Mouse (Mus musculus): ENCODE measurements around the gene 2310050C09Rik. TPM values are rescaled to one million over a fixed set of nuclear protein-coding genes. Genes with fewer than 3 reads are reported as not detected.
A peak's percentile ranks its signal among the peaks of the same experiment; 100 is the strongest.

2310050C09Rik gene
- polyA plus RNA-seq (2014; fragmentation: Nextera tagmentation; extraction: Ambion mirVana): not detected in 2 replicates

DNA sequence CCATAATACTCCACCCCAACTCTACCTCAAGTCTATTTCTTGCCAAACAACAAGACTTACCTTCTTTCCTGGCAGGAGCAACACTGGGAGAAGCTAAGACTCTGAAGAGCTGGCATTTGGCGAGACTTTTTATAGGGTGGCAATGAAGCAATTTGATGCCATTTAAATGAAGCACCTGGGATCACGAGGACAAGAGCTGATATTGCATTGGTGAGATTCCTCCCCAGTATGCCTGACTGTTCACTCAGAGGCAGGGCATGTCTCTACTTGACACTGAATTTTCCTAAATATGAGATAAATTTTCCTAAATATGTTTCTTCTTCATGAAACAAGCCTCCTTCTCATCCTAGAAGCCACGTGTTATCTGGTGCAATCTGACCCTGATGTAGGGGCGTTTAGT lies at the start of gene 2310050C09Rik:
Gene 2310050C09Rik, minus strand, starts transcription at position 101 of the 400 bp plus-strand sequence.
- Histone ChIP-seq H3K27ac (ENCODE audit: low read depth, low read length) (no peak within 1 kb of the TSS), H3K4me1 (ENCODE audit: control insufficient read depth, insufficient read depth, low read length) (no peaks in the 10 kb centered on the region), H3K36me3 (ENCODE audit: control insufficient read depth, insufficient read depth, low read length) (no peaks in the 10 kb centered on the region), H3K9ac (ENCODE audit: low read length) (no peak within 1 kb of the TSS), H3K4me3 (ENCODE audit: low read depth, low read length) (no peak within 1 kb of the TSS), H3K4me2 (ENCODE audit: low read length) (no peak within 1 kb of the TSS), H3K27me3 (replicated peaks; ENCODE audit: control insufficient read depth, insufficient read depth, low read length) (no peaks in the 10 kb centered on the region), H3K9me3 (replicated peaks; ENCODE audit: control insufficient read depth, low read length) (no peaks in the 10 kb centered on the region)
- WGBS: 85% methylated on average over 4 of the region's 4 CpGs
- ATAC-seq (no peak), DNase-seq (ENCODE audit: low spot score) (no peak)

DNA sequence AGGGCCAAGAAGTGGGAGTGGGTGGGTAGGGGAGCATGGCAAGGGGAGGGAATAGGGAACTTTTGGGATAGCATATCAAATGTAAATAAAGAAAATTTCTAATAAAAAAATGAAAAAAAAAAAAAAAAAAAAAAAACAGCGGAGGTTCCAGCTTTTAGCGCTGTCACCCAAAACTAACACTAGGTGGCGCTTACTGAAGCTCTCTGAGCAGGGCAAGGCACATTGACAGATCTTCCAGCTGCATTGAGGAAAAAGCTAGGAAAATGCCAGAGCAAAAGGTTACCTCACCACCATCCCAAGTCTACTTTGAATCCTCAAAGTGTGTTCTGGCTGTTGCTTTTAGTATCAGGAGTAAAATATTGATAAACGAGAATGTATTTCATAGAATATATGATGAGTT lies 37.6 kb upstream of the 2310050C09Rik start:
- H3K36me3 ChIP-seq (ENCODE audit: control insufficient read depth, insufficient read depth, low read length): no peaks in the 10 kb centered on the region
- H3K4me3 ChIP-seq (ENCODE audit: low read depth, low read length): no peak overlapping the region
- ATAC-seq (0 out of 2 replicates have a peak, but pooled peaks have one; percentile 54), DNase-seq (ENCODE audit: low spot score) (peak; percentile 74)
- H3K4me2 ChIP-seq (ENCODE audit: low read length): no peak overlapping the region
- H3K27me3 ChIP-seq (replicated peaks; ENCODE audit: control insufficient read depth, insufficient read depth, low read length): no peaks in the 10 kb centered on the region
- H3K27ac ChIP-seq (ENCODE audit: low read depth, low read length): no peak overlapping the region
- no peaks in the 10 kb centered on the region for H3K9me3 ChIP-seq (replicated peaks; ENCODE audit: control insufficient read depth, low read length)
- H3K4me1 ChIP-seq (ENCODE audit: control insufficient read depth, insufficient read depth, low read length): no peaks in the 10 kb centered on the region
- 33% methylated on average over 4 of the region's 4 CpGs for WGBS
- H3K9ac ChIP-seq (ENCODE audit: low read length): no peak overlapping the region

DNA sequence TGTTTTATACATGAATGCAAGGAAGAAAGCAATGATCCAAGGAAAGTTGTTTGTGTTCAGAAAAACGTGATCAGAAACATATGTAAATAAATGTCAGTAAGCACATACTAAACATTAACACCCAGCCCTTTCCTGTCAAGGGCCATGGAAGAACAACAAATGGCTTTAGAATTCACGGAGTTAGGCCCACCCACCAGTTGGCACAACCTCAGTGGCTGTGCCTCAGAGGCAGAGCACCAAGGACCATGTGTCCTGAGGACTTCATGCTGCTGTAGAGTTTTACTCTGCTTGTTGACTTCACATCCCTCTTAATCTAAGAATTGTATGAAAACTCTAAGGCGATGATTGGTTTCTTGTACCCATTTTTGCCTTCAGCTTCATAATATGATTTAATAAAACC lies 35.2 kb upstream of the 2310050C09Rik start:
- no peaks in the 10 kb centered on the region for H3K9me3 ChIP-seq (replicated peaks; ENCODE audit: control insufficient read depth, low read length)
- DNase-seq (ENCODE audit: low spot score) (peak; percentile 1), ATAC-seq (no peak)
- no peak overlapping the region for H3K4me2 ChIP-seq (ENCODE audit: low read length)
- no peak overlapping the region for H3K27ac ChIP-seq (ENCODE audit: low read depth, low read length)
- H3K36me3 ChIP-seq (ENCODE audit: control insufficient read depth, insufficient read depth, low read length): no peaks in the 10 kb centered on the region
- 54% methylated on average over 3 of the region's 3 CpGs for WGBS
- H3K27me3 ChIP-seq (replicated peaks; ENCODE audit: control insufficient read depth, insufficient read depth, low read length): no peaks in the 10 kb centered on the region
- no peaks in the 10 kb centered on the region for H3K4me1 ChIP-seq (ENCODE audit: control insufficient read depth, insufficient read depth, low read length)
- no peak overlapping the region for H3K9ac ChIP-seq (ENCODE audit: low read length)
- H3K4me3 ChIP-seq (ENCODE audit: low read depth, low read length): no peak overlapping the region

DNA sequence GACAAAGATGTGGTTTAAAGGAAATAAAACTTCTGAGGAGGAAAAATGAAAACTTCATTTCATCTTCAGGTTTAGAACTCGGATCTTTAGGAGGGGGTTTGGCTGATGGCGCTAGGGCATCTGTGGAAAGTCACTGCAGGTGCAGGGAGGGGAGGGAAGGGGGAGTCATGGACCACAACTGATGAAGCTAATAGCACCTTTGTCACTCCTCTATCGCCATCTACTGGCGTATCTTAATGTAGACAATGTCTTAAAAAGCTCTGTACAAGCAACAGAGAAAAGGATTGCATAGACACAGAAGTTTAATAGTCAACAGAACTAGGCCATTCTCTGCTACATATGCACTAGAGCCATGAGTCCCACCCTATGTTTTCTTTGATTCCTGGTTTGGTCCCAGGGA lies 33.6 kb upstream of the 2310050C09Rik start:
- Histone ChIP-seq H3K9me3 (replicated peaks; ENCODE audit: control insufficient read depth, low read length) (no peaks in the 10 kb centered on the region), H3K9ac (ENCODE audit: low read length) (no peak overlapping the region), H3K4me3 (ENCODE audit: low read depth, low read length) (no peak overlapping the region), H3K4me2 (ENCODE audit: low read length) (no peak overlapping the region), H3K36me3 (ENCODE audit: control insufficient read depth, insufficient read depth, low read length) (no peaks in the 10 kb centered on the region), H3K27me3 (replicated peaks; ENCODE audit: control insufficient read depth, insufficient read depth, low read length) (no peaks in the 10 kb centered on the region), H3K4me1 (ENCODE audit: control insufficient read depth, insufficient read depth, low read length) (no peaks in the 10 kb centered on the region), H3K27ac (ENCODE audit: low read depth, low read length) (no peak overlapping the region)
- ATAC-seq: 0 out of 2 replicates have a peak, but pooled peaks have one; percentile 29
- WGBS: 31% methylated on average over 4 of the region's 4 CpGs
- DNase-seq (ENCODE audit: low spot score): peak; percentile 53

DNA sequence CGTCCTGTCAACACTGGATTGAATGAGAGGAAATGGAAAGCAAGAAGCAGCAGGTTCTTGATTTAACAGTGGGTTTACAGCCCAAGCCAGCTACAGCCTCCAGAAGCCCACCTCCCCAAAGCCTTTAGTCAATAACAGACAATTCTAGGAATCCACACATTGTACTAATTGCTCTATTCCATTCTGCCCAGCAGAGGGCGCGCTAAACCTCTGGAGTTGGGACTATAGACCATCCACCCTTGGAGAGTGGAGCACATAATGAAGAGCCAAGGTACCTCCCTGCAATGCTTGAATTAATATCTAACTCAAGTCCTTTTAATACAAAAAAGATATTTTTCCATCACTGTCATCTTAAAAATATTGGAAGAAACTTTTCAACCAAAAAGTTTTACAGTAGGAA lies 33.0 kb upstream of the 2310050C09Rik start:
- no peaks in the 10 kb centered on the region for H3K27me3 ChIP-seq (replicated peaks; ENCODE audit: control insufficient read depth, insufficient read depth, low read length)

DNA sequence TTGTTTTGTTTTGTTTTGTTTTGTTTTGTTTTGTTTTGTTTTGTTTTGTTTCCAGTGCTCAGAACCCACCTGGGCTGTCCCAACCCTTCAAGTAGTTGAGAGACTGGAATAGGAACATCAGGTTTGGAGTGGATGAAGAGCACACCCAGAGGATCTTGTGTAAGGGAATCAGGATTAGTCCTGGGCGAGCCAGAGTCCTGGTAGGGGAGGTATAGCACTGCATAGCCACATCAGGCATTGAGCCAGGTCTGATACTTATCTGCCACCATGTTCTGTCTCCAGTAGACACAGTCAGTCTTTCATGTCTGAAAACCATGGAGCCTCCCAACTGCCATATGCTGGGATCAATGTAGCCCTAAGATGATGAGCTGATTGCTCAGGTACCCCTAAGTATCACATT lies 24.5 kb upstream of the 2310050C09Rik start:
- H3K4me2 ChIP-seq (ENCODE audit: low read length): no peak overlapping the region
- H3K4me1 ChIP-seq (ENCODE audit: control insufficient read depth, insufficient read depth, low read length): no peaks in the 10 kb centered on the region
- H3K9ac ChIP-seq (ENCODE audit: low read length): no peak overlapping the region
- H3K9me3 ChIP-seq (replicated peaks; ENCODE audit: control insufficient read depth, low read length): no peaks in the 10 kb centered on the region
- H3K27me3 ChIP-seq (replicated peaks; ENCODE audit: control insufficient read depth, insufficient read depth, low read length): no peaks in the 10 kb centered on the region
- H3K36me3 ChIP-seq (ENCODE audit: control insufficient read depth, insufficient read depth, low read length): no peaks in the 10 kb centered on the region
- H3K4me3 ChIP-seq (ENCODE audit: low read depth, low read length): no peak overlapping the region
- H3K27ac ChIP-seq (ENCODE audit: low read depth, low read length): no peak overlapping the region
- no peak for DNase-seq (ENCODE audit: low spot score)
- WGBS: 52% methylated on average over 1 of the region's 1 CpGs
- ATAC-seq: no peak

More for the DNA sequence above, 33.0 kb upstream of the 2310050C09Rik start:
- WGBS: 23% methylated on average over 3 of the region's 3 CpGs
- Histone ChIP-seq H3K4me3 (ENCODE audit: low read depth, low read length) (no peak overlapping the region), H3K9me3 (replicated peaks; ENCODE audit: control insufficient read depth, low read length) (no peaks in the 10 kb centered on the region), H3K36me3 (ENCODE audit: control insufficient read depth, insufficient read depth, low read length) (no peaks in the 10 kb centered on the region), H3K4me1 (ENCODE audit: control insufficient read depth, insufficient read depth, low read length) (no peaks in the 10 kb centered on the region), H3K27ac (ENCODE audit: low read depth, low read length) (no peak overlapping the region), H3K9ac (ENCODE audit: low read length) (no peak overlapping the region), H3K4me2 (ENCODE audit: low read length) (no peak overlapping the region)
- ATAC-seq (no peak), DNase-seq (ENCODE audit: low spot score) (peak; percentile 27)

DNA sequence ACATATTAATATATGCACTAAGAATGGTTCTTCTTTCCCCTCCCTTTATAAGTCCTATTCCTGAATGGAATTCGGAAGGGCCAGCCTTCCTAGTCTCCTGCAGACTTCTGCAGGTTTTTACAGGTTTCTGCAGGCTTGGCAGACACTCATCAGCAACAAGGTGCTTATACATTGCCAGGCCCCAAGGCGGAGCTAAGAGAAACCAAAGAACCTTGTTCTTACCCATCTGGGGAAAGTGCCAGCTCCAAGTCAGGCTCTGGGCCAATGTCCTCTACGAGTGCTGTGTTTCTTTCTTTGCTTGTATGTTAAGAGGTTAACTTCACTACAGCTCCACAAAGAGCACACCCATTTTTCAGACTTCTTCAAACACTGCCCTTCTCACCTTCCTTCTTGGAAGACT lies 24.0 kb upstream of the 2310050C09Rik start:
- DNase-seq (ENCODE audit: low spot score) (peak; percentile 8), ATAC-seq (no peak)
- no peaks in the 10 kb centered on the region for H3K4me1 ChIP-seq (ENCODE audit: control insufficient read depth, insufficient read depth, low read length)
- WGBS: 60% methylated on average over 3 of the region's 3 CpGs
- no peaks in the 10 kb centered on the region for H3K36me3 ChIP-seq (ENCODE audit: control insufficient read depth, insufficient read depth, low read length)
- no peak overlapping the region for H3K4me3 ChIP-seq (ENCODE audit: low read depth, low read length)
- H3K27ac ChIP-seq (ENCODE audit: low read depth, low read length): no peak overlapping the region
- no peak overlapping the region for H3K4me2 ChIP-seq (ENCODE audit: low read length)
- H3K9me3 ChIP-seq (replicated peaks; ENCODE audit: control insufficient read depth, low read length): no peaks in the 10 kb centered on the region
- no peaks in the 10 kb centered on the region for H3K27me3 ChIP-seq (replicated peaks; ENCODE audit: control insufficient read depth, insufficient read depth, low read length)
- H3K9ac ChIP-seq (ENCODE audit: low read length): no peak overlapping the region

DNA sequence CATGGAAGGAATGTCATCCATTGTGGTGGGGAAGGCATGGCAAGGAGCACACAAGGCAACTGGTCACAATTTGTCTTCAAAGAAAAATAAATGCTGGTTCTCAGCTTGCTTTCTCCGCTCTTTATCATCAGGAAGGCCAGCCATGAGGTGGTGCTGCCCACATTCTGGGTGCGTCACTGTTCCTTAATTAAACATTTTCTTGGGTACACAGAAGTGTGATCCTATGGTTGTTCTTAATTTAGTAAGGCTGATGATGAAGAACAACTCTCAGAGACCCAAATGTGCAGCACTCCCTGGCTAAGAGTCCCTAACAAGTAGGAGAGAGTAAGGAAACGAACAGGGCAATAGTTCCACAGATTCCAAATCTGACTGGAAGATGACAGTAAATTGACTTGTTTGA lies 4.2 kb upstream of the 2310050C09Rik start:
- Histone ChIP-seq H3K4me2 (ENCODE audit: low read length) (no peak overlapping the region), H3K4me3 (ENCODE audit: low read depth, low read length) (no peak overlapping the region), H3K4me1 (ENCODE audit: control insufficient read depth, insufficient read depth, low read length) (no peaks in the 10 kb centered on the region), H3K9ac (ENCODE audit: low read length) (no peak overlapping the region), H3K36me3 (ENCODE audit: control insufficient read depth, insufficient read depth, low read length) (no peaks in the 10 kb centered on the region), H3K9me3 (replicated peaks; ENCODE audit: control insufficient read depth, low read length) (no peaks in the 10 kb centered on the region), H3K27me3 (replicated peaks; ENCODE audit: control insufficient read depth, insufficient read depth, low read length) (no peaks in the 10 kb centered on the region), H3K27ac (ENCODE audit: low read depth, low read length) (no peak overlapping the region)
- no peak for DNase-seq (ENCODE audit: low spot score)
- no peak for ATAC-seq
- 92% methylated on average over 3 of the region's 3 CpGs for WGBS

DNA sequence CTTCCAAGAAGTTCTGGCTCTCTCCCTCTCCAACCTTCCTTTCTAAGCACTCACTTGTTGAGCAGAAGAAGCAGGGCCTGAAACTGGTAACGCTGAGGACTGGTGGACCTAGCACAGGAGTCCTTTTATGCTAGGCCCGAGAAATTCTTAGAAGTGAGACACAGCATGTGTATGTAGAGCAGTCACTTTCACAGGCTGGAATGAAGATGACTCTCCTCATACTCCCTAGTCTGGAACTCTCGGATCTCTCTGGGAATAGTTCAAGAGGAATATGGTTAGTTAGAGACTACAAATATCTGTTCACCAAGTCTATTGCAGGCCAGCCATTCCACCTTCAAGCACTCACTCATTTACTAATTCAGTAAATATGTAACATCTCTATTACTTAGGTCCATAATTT lies 18.8 kb downstream of the 2310050C09Rik start, which contains the start of gene Lce1l:
Gene Lce1l, minus strand, starts transcription at position 101 of the 400 bp plus-strand sequence.
- no peaks in the 10 kb centered on the region for H3K27me3 ChIP-seq (replicated peaks; ENCODE audit: control insufficient read depth, insufficient read depth, low read length)

More for the DNA sequence above, 18.8 kb downstream of the 2310050C09Rik start, which contains the start of gene Lce1l:
- H3K4me2 ChIP-seq (ENCODE audit: low read length): no peak within 1 kb of the TSS
- WGBS: 88% methylated on average over 3 of the region's 3 CpGs
- H3K27ac ChIP-seq (ENCODE audit: low read depth, low read length): no peak within 1 kb of the TSS
- ATAC-seq (no peak), DNase-seq (ENCODE audit: low spot score) (no peak)
- H3K4me1 ChIP-seq (ENCODE audit: control insufficient read depth, insufficient read depth, low read length): no peaks in the 10 kb centered on the region
- no peak within 1 kb of the TSS for H3K4me3 ChIP-seq (ENCODE audit: low read depth, low read length)
- H3K9me3 ChIP-seq (replicated peaks; ENCODE audit: control insufficient read depth, low read length): no peaks in the 10 kb centered on the region
- no peak within 1 kb of the TSS for H3K9ac ChIP-seq (ENCODE audit: low read length)
- H3K36me3 ChIP-seq (ENCODE audit: control insufficient read depth, insufficient read depth, low read length): no peaks in the 10 kb centered on the region

Data from forebrain, embryonic 14.5 days (tissue).